Mouse (Mus musculus): ENCODE data around the gene Foxp2. TPM values are rescaled to one million over a fixed set of nuclear protein-coding genes. Genes with fewer than 3 reads are reported as not detected.

Gene Foxp2
- polyA plus RNA-seq, 1 experiment = 0.01 TPM

- Histone ChIP-seq H3K36me3 (ENCODE audit: control insufficient read depth) (no peaks in the 10 kb centered on the region), H3K9me3 (ENCODE audit: control insufficient read depth, low read length) (no peaks in the 10 kb centered on the region), H3K4me3 (replicated peaks) (no peak overlapping the region), H3K27me3 (ENCODE audit: control insufficient read depth) (peaks cover 53% of the 10 kb centered on the region), H3K4me1 (ENCODE audit: control insufficient read depth) (no peaks in the 10 kb centered on the region; the same call in 1 of the 2 replicates)
- TF ChIP-seq TAL1 (IDR thresholded peaks at IDR 0.05; ENCODE audit: low read length) (no peak), GATA1 (IDR thresholded peaks at IDR 0.05; ENCODE audit: low read length) (no peak)
Observed at GRCm38 (mm10) chr6:14903271-14903965, 2.3 kb downstream of the Foxp2 start.

GRCm38 (mm10) chr6:14915066-14915465 is 13.9 kb downstream of the Foxp2 start:
- H3K36me3 ChIP-seq (ENCODE audit: control insufficient read depth) = no peaks in the 10 kb centered on the region
- TF ChIP-seq GATA1 (IDR thresholded peaks at IDR 0.05; ENCODE audit: low read length) (no peak), TAL1 (IDR thresholded peaks at IDR 0.05; ENCODE audit: low read length) (no peak)
- H3K4me1 ChIP-seq (ENCODE audit: control insufficient read depth) = no peaks in the 10 kb centered on the region
- H3K9me3 ChIP-seq (ENCODE audit: control insufficient read depth, low read length) = no peaks in the 10 kb centered on the region
- no peaks in the 10 kb centered on the region for H3K27me3 ChIP-seq (ENCODE audit: control insufficient read depth)
- H3K4me3 ChIP-seq (replicated peaks) = no peak overlapping the region

- Histone ChIP-seq H3K27me3 (ENCODE audit: control insufficient read depth) (no peaks in the 10 kb centered on the region), H3K9me3 (ENCODE audit: control insufficient read depth, low read length) (no peaks in the 10 kb centered on the region), H3K4me3 (replicated peaks) (no peak overlapping the region), H3K36me3 (ENCODE audit: control insufficient read depth) (no peaks in the 10 kb centered on the region), H3K4me1 (ENCODE audit: control insufficient read depth) (no peaks in the 10 kb centered on the region)
- TF ChIP-seq TAL1 (IDR thresholded peaks at IDR 0.05; ENCODE audit: low read length) (no peak), GATA1 (IDR thresholded peaks at IDR 0.05; ENCODE audit: low read length) (no peak)
Observed at GRCm38 (mm10) chr6:14922704-14923103, 21.6 kb downstream of the Foxp2 start.

- Histone ChIP-seq H3K9me3 (ENCODE audit: control insufficient read depth, low read length) (no peaks in the 10 kb centered on the region), H3K4me3 (replicated peaks) (no peak overlapping the region), H3K4me1 (ENCODE audit: control insufficient read depth) (no peaks in the 10 kb centered on the region), H3K27me3 (ENCODE audit: control insufficient read depth) (no peaks in the 10 kb centered on the region), H3K36me3 (ENCODE audit: control insufficient read depth) (no peaks in the 10 kb centered on the region)
- TF ChIP-seq TAL1 (IDR thresholded peaks at IDR 0.05; ENCODE audit: low read length) (no peak), GATA1 (IDR thresholded peaks at IDR 0.05; ENCODE audit: low read length) (no peak)
Observed at GRCm38 (mm10) chr6:14924976-14925489, 23.9 kb downstream of the Foxp2 start.

GRCm38 (mm10) chr6:14951060-14951459 is 49.9 kb downstream of the Foxp2 start:
- Histone ChIP-seq H3K36me3 (ENCODE audit: control insufficient read depth) (no peaks in the 10 kb centered on the region), H3K9me3 (ENCODE audit: control insufficient read depth, low read length) (no peaks in the 10 kb centered on the region), H3K4me3 (replicated peaks) (no peak overlapping the region), H3K27me3 (ENCODE audit: control insufficient read depth) (no peaks in the 10 kb centered on the region), H3K4me1 (ENCODE audit: control insufficient read depth) (no peaks in the 10 kb centered on the region)
- no peak for TF ChIP-seq TAL1 (IDR thresholded peaks at IDR 0.05; ENCODE audit: low read length)

- TF ChIP-seq GATA1 (IDR thresholded peaks at IDR 0.05; ENCODE audit: low read length) (no peak), TAL1 (IDR thresholded peaks at IDR 0.05; ENCODE audit: low read length) (no peak)
- H3K36me3 ChIP-seq (ENCODE audit: control insufficient read depth) = no peaks in the 10 kb centered on the region
- H3K9me3 ChIP-seq (ENCODE audit: control insufficient read depth, low read length) = no peaks in the 10 kb centered on the region
- no peaks in the 10 kb centered on the region for H3K27me3 ChIP-seq (ENCODE audit: control insufficient read depth)
- H3K4me3 ChIP-seq (replicated peaks) = no peak overlapping the region
- H3K4me1 ChIP-seq (ENCODE audit: control insufficient read depth) = no peaks in the 10 kb centered on the region
Observed at GRCm38 (mm10) chr6:14952731-14953130, 51.6 kb downstream of the Foxp2 start.

- no peak for TF ChIP-seq GATA1 (IDR thresholded peaks at IDR 0.05; ENCODE audit: low read length)
- TF ChIP-seq TAL1 (IDR thresholded peaks at IDR 0.05; ENCODE audit: low read length) = no peak
- Histone ChIP-seq H3K4me1 (ENCODE audit: control insufficient read depth) (no peaks in the 10 kb centered on the region), H3K9me3 (ENCODE audit: control insufficient read depth, low read length) (no peaks in the 10 kb centered on the region), H3K4me3 (replicated peaks) (no peak overlapping the region), H3K36me3 (ENCODE audit: control insufficient read depth) (no peaks in the 10 kb centered on the region), H3K27me3 (ENCODE audit: control insufficient read depth) (no peaks in the 10 kb centered on the region)
Observed at GRCm38 (mm10) chr6:14977042-14977441, 75.9 kb downstream of the Foxp2 start.

- no peak for TF ChIP-seq GATA1 (IDR thresholded peaks at IDR 0.05; ENCODE audit: low read length)
- TF ChIP-seq TAL1 (IDR thresholded peaks at IDR 0.05; ENCODE audit: low read length) = no peak
- H3K9me3 ChIP-seq (ENCODE audit: control insufficient read depth, low read length) = no peaks in the 10 kb centered on the region
- H3K36me3 ChIP-seq (ENCODE audit: control insufficient read depth) = no peaks in the 10 kb centered on the region
- H3K4me3 ChIP-seq (replicated peaks) = no peak overlapping the region
- no peaks in the 10 kb centered on the region for H3K4me1 ChIP-seq (ENCODE audit: control insufficient read depth)
- no peaks in the 10 kb centered on the region for H3K27me3 ChIP-seq (ENCODE audit: control insufficient read depth)
Observed at GRCm38 (mm10) chr6:14978201-14978600, 77.1 kb downstream of the Foxp2 start.

- Histone ChIP-seq H3K4me3 (replicated peaks) (no peak overlapping the region), H3K36me3 (ENCODE audit: control insufficient read depth) (no peaks in the 10 kb centered on the region), H3K27me3 (ENCODE audit: control insufficient read depth) (no peaks in the 10 kb centered on the region), H3K4me1 (ENCODE audit: control insufficient read depth) (no peaks in the 10 kb centered on the region), H3K9me3 (ENCODE audit: control insufficient read depth, low read length) (no peaks in the 10 kb centered on the region)
- no peak for TF ChIP-seq GATA1 (IDR thresholded peaks at IDR 0.05; ENCODE audit: low read length)
- no peak for TF ChIP-seq TAL1 (IDR thresholded peaks at IDR 0.05; ENCODE audit: low read length)
Observed at GRCm38 (mm10) chr6:15008113-15008512, 107.0 kb downstream of the Foxp2 start.

Data from erythroblast, embryonic 14.5 days (primary cell).